Mouse (Mus musculus): Measurements from ENCODE around the gene Zfp618.

The Zfp618 gene

GRCm38 (mm10) chr4:62999321-62999720 is 33.9 kb downstream of the Zfp618 start:
- DNase-seq (ENCODE audit: low spot score): no peak

GRCm38 (mm10) chr4:62999916-63000315 is 34.5 kb downstream of the Zfp618 start:
- DNase-seq (ENCODE audit: low spot score): no peak

DNA sequence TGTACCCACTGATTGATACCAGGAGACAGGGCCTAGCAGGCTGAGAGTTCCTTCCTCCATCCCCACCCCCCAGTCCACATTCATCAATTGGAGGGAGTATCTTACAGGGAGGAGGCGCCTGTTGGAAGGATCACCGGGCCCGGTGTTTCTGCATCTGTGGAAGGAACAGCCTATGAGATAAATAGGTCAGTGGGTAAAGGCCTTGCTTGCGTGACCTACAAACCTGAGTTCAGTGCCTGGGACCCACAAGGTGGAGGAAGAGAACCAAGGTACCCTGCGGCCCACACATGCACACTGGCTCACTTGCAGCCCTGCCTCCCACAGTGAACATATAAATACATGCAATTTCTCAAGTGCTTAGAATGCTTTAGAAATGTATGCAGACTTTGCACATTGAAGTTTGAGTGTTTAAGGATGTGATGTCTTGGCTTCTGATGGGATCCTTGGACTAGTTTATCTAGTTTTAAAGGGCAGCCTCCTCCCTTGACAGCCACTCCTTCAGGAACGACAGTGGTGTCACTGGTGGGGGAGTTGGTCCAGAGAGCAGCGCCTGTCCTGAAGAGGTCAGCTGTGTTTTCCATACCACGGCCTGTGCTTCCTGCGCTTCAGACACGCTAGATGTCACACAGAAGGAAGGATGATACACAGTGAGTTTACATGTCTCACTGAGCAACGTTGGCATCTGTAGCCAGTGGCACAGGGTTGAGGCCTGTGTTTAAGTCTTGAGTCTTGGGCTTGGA is 35.1 kb downstream of the Zfp618 start:
- no peak for DNase-seq (ENCODE audit: low spot score)

- DNase-seq (ENCODE audit: low spot score): no peak
These were observed 37.0 kb downstream of the Zfp618 start for GRCm38 (mm10) chr4:63002386-63002785.

DNA sequence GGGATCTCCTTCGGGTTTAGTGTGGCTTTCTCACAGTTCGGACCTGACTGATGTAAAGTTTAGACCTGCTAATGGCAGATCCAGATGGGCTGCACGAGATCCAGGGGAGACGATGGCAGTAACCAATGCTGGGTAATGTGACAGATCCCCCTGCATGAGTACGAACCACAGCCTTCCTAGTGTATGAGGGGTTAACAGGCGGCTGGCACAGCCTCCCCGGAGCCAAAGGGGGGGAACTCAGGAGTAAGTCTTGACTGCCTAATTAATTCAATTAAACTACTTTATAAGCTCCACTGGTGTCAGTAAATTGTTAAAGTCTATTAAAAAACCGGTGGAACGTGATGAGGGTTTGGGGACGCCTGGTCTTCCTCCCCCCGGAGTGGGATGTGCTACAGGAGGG is 39.1 kb downstream of the Zfp618 start:
- no peak for DNase-seq (ENCODE audit: low spot score)

DNA sequence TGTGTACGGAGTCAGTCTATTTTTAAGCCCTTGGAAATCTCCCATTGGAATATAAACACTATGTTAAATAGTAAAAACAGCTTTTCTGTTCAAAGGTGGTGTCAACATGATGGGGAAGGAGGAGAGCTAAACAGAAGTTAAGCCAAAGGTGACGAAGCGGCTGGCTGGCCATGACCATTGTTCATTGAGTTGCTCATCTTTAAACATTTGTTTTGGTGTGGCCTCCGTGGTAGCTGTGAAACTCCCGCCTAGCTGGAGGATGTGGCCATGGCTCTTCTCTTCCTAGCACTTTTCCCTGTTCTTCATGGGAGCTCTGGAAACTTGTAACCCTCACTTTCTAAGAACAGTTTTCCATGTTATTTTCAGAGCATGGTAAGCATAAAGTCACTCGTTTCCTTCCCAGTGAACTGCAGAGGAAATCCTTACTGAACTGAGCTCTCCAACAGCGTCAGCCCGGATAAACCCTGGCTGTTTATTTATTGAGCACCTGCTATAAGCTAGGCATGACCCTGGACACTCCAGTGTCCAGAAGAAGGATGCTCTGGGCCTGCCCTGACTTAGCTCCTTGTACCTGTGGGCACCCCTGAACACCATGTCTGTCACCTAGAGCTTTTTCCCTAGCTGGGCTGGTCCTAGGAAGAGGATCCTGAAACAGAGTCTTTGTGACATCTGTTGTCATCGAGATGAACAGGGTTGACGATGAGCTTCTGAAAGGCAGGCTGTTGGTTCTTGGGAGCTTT is 40.2 kb downstream of the Zfp618 start:
- no peak for DNase-seq (ENCODE audit: low spot score)

GRCm38 (mm10) chr4:63006198-63007155 is 41.1 kb downstream of the Zfp618 start:
- no peak for DNase-seq (ENCODE audit: low spot score)

- no peak for DNase-seq (ENCODE audit: low spot score)
These were observed 42.8 kb downstream of the Zfp618 start for GRCm38 (mm10) chr4:63008206-63008605.

DNA sequence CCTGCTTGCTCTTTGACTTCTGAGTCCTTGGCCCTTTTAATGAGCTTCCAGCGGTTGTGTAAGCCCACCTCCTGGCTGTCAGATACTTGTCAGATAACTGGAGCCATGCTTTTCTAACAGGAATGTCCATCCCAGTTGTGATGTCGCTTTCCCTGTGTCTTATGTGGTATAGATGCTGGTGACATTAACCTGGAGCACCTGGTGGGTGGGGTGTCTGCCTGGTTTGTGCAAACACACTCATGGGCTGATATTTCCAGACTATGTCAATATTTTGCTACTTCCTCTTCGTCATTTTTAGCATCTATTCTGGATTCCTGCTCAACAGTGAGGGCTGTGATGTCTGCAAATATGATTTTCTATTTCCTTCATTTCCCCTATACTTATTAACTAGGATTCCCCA is 43.4 kb downstream of the Zfp618 start:
- DNase-seq (ENCODE audit: low spot score): no peak

- no peak for DNase-seq (ENCODE audit: low spot score)
These were observed 44.4 kb downstream of the Zfp618 start for GRCm38 (mm10) chr4:63009821-63010220.

- DNase-seq (ENCODE audit: low spot score): no peak
These were observed 44.9 kb downstream of the Zfp618 start for GRCm38 (mm10) chr4:63010226-63010625.

- no peak for DNase-seq (ENCODE audit: low spot score)
These were observed 53.2 kb downstream of the Zfp618 start for GRCm38 (mm10) chr4:63018616-63019015.

DNA sequence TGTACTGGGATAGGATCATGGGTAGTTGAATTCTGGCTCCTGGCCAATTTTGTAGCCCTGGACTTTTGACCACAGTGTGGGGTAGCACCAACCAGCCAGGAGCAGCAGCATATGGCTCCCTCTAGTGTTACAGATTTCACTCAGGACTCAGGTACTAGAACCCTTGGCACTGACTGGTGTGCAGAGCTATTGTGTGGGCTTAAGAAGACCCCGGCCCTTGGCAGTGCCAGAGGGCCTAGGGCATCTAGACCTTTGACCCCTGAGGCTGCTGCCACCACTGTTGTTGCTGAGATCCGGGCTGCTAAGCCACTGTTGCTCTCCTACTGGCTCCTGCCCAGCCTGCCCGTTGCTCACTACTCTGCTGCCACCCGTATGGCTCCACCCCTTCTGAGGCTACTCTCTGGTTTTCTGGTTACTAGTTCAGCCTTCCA is 54.1 kb downstream of the Zfp618 start:
- no peak for DNase-seq (ENCODE audit: low spot score)

- DNase-seq (ENCODE audit: low spot score): no peak
These were observed 55.8 kb downstream of the Zfp618 start for GRCm38 (mm10) chr4:63021034-63021700.

GRCm38 (mm10) chr4:63023465-63023864 is 58.1 kb downstream of the Zfp618 start:
- DNase-seq (ENCODE audit: low spot score): no peak

DNA sequence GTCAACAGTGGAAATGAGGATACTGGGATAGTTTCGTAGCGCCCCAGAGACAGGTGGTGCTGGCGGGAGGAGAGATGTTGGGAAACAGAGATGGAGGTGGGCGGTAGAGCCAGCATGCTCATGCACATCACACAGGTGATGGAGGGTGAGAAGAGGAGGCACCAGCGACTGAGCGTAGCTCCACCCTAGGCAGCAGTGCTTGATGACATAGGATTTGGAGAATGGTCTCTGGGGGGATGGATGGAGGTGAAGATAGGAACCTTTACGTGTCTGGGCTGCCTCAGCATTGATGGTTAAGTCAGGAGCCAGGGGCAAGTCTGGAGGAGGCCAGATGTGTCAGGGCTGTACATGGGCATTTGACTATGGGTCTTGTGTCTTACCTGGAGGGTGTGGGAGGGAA is 58.7 kb downstream of the Zfp618 start:
- no peak for DNase-seq (ENCODE audit: low spot score)

- DNase-seq (ENCODE audit: low spot score): no peak
These were observed 59.4 kb downstream of the Zfp618 start for GRCm38 (mm10) chr4:63024734-63025256.

- DNase-seq (ENCODE audit: low spot score): no peak
These were observed 59.9 kb downstream of the Zfp618 start for GRCm38 (mm10) chr4:63025306-63025705.

- DNase-seq (ENCODE audit: low spot score): no peak
These were observed 60.9 kb downstream of the Zfp618 start for GRCm38 (mm10) chr4:63026286-63026685.

DNA sequence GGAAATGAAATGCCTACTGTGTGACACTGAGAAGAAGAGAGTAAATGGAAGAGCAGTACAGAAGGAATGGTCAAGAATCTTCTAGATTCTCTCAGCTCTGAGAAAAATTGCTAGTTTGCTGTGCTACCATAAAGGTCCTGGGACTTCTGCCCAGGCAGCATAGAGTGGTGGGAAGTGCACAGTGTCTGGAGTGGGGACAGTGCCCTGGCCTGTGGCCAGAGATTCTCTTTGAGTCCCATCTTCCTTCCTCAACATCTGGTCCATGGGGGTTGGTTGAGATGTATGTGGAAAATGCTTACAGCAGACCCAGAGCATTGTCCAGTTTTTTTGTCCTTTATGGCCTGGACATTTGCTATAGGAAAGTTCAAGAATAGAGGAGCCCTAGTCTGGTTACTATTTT is 62.1 kb downstream of the Zfp618 start:
- DNase-seq (ENCODE audit: low spot score): no peak

DNA sequence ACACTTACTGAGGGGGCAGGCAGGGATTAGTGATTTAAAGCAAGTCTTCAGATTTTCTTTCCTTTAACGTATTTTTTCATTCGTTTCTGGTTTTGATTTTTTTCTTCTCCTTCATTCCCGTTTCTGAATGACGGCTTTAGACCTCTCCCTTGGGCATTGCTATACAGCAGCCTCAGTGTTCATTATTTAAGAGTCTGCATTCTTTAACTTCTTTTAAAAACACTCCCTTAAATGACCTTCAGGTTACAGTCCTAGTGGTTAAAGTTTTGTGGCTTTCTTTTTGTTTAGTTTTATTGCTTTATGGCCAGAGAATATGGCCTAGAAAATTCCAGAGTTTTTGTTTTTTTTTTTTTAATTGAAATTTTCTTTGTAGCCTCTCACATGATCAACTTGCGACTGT is 64.8 kb downstream of the Zfp618 start:
- DNase-seq (ENCODE audit: low spot score): no peak

DNA sequence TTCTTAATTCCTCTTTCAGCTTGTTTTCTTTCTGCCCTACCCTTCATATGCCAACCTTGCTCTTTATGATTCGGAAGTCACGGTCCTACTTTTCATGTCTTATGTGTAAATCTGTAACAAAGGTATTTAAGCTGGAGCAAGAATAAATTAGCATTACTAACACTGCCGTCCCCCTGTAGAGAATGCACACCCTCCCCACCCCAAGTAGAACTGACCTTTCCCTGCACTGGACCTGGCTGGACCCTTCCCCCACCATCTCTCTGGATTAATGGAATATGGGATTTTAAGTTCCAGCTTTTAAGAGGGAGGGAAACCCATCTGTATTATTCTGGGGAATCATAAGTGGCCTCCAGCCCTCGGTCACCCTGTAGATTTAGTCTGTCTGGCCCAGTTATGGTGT is 65.9 kb downstream of the Zfp618 start:
- no peak for DNase-seq (ENCODE audit: low spot score)

Data from MN1 (cell line).